Mouse (Mus musculus) urinary bladder, postnatal 14 days (tissue): ENCODE measurements around the gene Oog3.

Experiments
- DNase-seq: peaks from one replicate; pipeline ENCODE4 v3.0.0; 2021; ENCODE audit warnings: low spot score

Gene Oog3

DNA sequence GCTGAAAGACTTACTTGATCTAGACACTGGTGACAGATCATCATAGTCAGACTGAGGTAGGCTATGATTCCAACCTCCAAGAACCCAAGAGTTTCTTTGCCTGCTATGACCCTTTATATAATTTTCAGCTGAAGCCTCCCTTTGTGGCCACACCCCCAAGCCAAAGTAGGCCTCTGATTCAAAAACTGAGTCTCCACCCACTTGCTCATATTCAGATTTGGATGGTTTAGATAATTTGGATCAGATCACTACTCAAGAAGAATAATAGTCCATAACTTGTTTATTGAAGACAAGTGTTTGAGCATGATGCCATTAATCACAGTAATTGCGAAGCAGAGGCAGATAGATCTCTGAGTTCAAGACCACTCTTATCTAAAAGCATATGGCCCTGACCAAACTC lies at the start of gene Oog3:
Gene Oog3, minus strand, starts transcription at position 101 of the 400 bp plus-strand sequence.
- DNase-seq, result no peak

DNA sequence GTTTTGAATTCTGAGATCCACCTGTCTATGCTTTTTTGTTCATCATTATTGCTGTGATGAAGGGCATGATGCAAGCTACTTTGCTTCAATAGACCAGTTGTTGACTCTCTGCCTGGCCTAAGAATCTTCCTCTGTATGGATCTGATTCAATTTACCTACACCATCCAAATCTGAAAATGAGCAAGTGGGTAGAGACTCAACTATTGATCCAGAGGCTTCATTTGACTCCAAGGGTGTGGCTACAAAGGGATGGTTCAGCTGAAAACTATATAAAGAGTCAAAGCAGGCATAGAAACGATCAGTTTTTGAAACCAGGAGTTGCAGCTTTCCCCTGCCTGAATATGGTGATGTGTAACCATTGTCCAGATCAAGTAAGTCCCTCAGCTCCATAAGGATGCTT lies 28.0 kb upstream of the Oog3 start, which contains the start of gene Oog2:
Gene Oog2, plus strand, starts transcription at position 301 of the 400 bp plus-strand sequence.
- no peak for DNase-seq
